Mouse (Mus musculus) heart, postnatal 0 days (tissue): ENCODE measurements around the gene Grin2d.

ENCODE experiments used
- CTCF ChIP-seq: IDR thresholded peaks from 2 replicates; pipeline ENCODE4 v1.5.1; 2016; ENCODE audit warnings: antibody characterized with exemption, control low read depth, low read depth
- EP300 ChIP-seq: IDR thresholded peaks from 2 replicates; pipeline ENCODE4 v1.6.1; 2016; ENCODE audit warnings: antibody characterized with exemption, low read depth

GRCm38 (mm10) chr7:45833148-45833790 lies 44.9 kb downstream of the Grin2d start:
- TF ChIP-seq CTCF (no peak), EP300 (no peak)
